Mouse (Mus musculus) E14TG2a.4 (cell line): Measurements from ENCODE around the gene Atraid.
"Not testable (repeated sequence)": the region's sequence is repeated elsewhere in the genome, so short reads cannot be mapped to it uniquely, and the experiment has no call there.

Source experiments
- H3K27me3 ChIP-seq: 2 replicates; pipeline ENCODE4 v1.6.1; 2014; ENCODE audit warnings: low read length, control low read depth; ENCODE audit not compliant: insufficient read depth
- H3K36me3 ChIP-seq: 2 replicates; pipeline ENCODE4 v1.6.1; 2014; ENCODE audit warnings: low read length, control low read depth; ENCODE audit not compliant: insufficient read depth
- H3K4me1 ChIP-seq: replicated peaks from 2 replicates; pipeline ENCODE4 v1.6.1; 2014; ENCODE audit warnings: low read depth, low read length, control low read depth
- H3K4me3 ChIP-seq: replicated peaks from 2 replicates; pipeline ENCODE4 v1.5.1; 2014; ENCODE audit warnings: mild to moderate bottlenecking, low read length
- H3K9me3 ChIP-seq: 2 replicates; pipeline ENCODE4 v1.6.1; 2014; ENCODE audit warnings: low read length, control low read depth
- CTCF ChIP-seq: conservative IDR thresholded peaks from 2 replicates; pipeline ENCODE4 v1.5.1; 2014; ENCODE audit warnings: low read length
- NANOG ChIP-seq: IDR thresholded peaks from 2 replicates; pipeline ENCODE4 v1.6.1; 2014; ENCODE audit warnings: borderline replicate concordance, low read length, mixed read lengths
- POU5F1 ChIP-seq: IDR thresholded peaks from 2 replicates; pipeline ENCODE4 v1.6.1; 2014; ENCODE audit warnings: low read length, borderline replicate concordance

The Atraid gene

DNA sequence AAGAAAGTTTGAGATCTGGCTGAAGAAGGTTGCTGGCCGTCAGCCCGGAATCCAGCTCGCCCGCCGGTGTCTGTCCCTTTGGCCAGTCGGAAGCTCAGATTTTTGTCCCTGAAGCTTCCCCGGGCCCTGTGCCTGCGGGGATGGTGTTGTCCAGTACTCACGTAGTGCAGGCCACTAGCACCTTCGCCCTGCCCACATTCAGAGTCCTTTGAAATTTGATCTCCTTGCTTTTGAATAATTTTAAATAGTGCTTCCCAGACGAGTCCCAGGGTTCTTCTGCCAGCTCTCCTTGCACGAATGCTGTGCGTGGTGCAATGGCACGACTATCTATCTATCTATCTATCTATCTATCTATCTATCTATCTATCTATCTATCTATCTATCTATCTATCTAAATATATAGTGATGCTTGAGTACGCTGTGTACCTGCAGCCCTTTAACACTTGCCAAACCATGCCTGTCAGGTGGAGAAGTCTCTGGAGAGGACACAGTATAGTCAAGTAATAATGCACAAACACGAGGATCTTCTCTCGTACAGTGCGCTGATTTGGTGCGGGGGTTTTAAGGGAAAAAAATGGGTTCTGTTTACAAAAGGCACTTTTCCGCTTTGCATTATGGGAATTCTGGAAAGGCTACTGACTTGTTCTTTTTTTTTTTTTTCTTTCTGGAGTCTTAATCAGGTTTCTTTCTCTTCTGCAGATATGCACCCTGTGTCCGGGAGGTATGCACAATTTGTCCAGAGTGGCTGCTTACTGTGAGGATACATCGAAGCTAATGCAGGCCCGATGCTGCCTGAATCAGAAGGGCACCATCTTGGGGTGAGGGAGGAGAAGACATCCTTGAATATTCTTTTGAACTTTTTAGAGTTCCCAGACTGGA is 890 bp downstream of the Atraid start, which contains the start of gene Slc5a6:
Gene Slc5a6 (minus strand): TSS at position 162 of the 879 bp plus-strand sequence.
- H3K36me3 ChIP-seq, result peaks cover 33% of the 10 kb centered on the region
- 0 out of 2 replicates have a peak, but pooled peaks cover 2% of the 10 kb centered on the region for H3K27me3 ChIP-seq
- TF ChIP-seq CTCF (peak; percentile 49), NANOG (no peak), POU5F1 (no peak)
- H3K4me3 ChIP-seq, result peak within 1 kb of the TSS; percentile 93
- H3K9me3 ChIP-seq, result no peaks in the 10 kb centered on the region
- peaks cover 37% of the 10 kb centered on the region for H3K4me1 ChIP-seq

DNA sequence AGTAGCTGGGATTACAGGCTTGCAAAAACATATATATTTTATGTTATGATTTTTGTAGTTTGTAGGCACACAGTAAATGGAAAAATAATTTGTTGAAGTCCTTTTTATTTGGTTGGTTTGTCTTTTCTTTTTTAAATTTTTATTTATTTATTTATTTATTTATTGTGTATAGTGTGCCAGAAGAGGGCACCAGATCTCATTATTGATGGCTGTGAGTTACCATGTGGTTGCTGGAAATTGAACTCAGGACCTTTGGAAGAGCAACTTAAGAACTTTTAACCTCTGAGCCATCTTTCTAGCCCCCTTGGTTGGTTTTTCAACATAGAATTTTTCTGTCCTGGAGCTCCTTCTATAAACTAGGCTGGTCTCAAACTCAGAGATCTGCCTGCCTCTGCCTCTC is 2.3 kb downstream of the Atraid start:
- 0 out of 2 replicates have a peak, but pooled peaks cover 2% of the 10 kb centered on the region for H3K27me3 ChIP-seq
- H3K4me3 ChIP-seq, result no peak overlapping the region
- H3K9me3 ChIP-seq, result no peaks in the 10 kb centered on the region
- peaks cover 44% of the 10 kb centered on the region for H3K4me1 ChIP-seq
- peaks cover 22% of the 10 kb centered on the region for H3K36me3 ChIP-seq
- no peak for TF ChIP-seq CTCF
- no peak for TF ChIP-seq NANOG
- no peak for TF ChIP-seq POU5F1

DNA sequence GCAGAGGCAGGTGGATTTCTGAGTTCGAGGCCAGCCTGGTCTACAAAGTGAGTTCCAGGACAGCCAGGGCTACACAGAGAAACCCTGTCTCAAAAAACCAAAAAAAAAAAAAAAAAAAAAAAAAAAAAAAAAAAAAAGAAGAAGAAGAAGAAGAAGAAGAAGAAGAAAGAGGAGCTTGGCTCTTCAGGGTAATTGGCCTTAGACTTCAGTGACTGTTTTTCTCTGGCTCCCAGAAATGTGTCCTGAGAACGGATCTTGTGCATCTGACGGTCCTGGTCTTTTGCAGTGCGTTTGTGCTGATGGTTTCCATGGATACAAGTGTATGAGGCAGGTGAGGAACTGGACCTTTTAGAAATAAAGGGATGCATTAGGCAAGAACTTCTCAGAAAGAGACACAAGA is 5.6 kb downstream of the Atraid start:
- not testable (repeated sequence) for H3K9me3 ChIP-seq, H3K27me3 ChIP-seq
- peak overlapping the region; percentile 99 for H3K4me3 ChIP-seq
- H3K4me1 ChIP-seq, result peaks cover 59% of the 10 kb centered on the region
- H3K36me3 ChIP-seq, result peaks cover 45% of the 10 kb centered on the region

GRCm38 (mm10) chr5:31054261-31055215 is 6.4 kb downstream of the Atraid start, which contains the start of gene Cad:
TSS of gene Cad (plus strand) at chr5:31054780.
- TF ChIP-seq CTCF (no peak), NANOG (no peak), POU5F1 (no peak)
- Histone ChIP-seq H3K9me3 (no peaks in the 10 kb centered on the region), H3K4me1 (peaks cover 53% of the 10 kb centered on the region), H3K4me3 (peak within 1 kb of the TSS; percentile 99), H3K36me3 (peaks cover 53% of the 10 kb centered on the region), H3K27me3 (no peaks in the 10 kb centered on the region)

GRCm38 (mm10) chr5:31055216-31056140 is 7.4 kb downstream of the Atraid start:
- Histone ChIP-seq H3K9me3 (no peaks in the 10 kb centered on the region), H3K4me3 (peak overlapping the region; percentile 99), H3K4me1 (peaks cover 50% of the 10 kb centered on the region), H3K36me3 (peaks cover 63% of the 10 kb centered on the region), H3K27me3 (no peaks in the 10 kb centered on the region)
- TF ChIP-seq CTCF (no peak), POU5F1 (no peak), NANOG (no peak)

GRCm38 (mm10) chr5:31069810-31070209 is 21.7 kb downstream of the Atraid start:
- Histone ChIP-seq H3K9me3 (no peaks in the 10 kb centered on the region), H3K27me3 (no peaks in the 10 kb centered on the region), H3K36me3 (peaks cover 100% of the 10 kb centered on the region), H3K4me3 (no peak overlapping the region), H3K4me1 (peaks cover 48% of the 10 kb centered on the region)
- no peak for TF ChIP-seq POU5F1
- no peak for TF ChIP-seq NANOG
- no peak for TF ChIP-seq CTCF

- H3K4me1 ChIP-seq, result peaks cover 60% of the 10 kb centered on the region
Measured at GRCm38 (mm10) chr5:31071059-31071458, 22.9 kb downstream of the Atraid start.

DNA sequence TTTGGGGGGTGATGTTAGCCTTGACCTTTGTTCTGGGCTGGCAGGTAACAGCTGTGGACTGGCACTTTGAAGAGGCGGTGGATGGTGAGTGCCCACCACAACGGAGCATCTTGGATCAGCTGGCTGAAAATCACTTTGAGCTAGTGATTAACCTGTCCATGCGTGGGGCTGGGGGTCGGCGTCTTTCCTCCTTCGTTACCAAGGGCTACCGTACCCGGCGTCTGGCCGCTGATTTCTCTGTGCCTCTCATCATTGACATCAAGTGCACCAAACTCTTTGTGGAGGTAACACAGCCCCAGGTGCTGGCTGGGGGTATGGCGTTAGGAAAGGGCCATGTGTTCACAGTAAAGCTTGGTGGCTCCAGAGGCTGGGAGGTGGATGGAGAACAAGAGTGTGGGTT is 23.7 kb downstream of the Atraid start:
- Histone ChIP-seq H3K36me3 (peaks cover 100% of the 10 kb centered on the region), H3K4me3 (no peak overlapping the region), H3K27me3 (no peaks in the 10 kb centered on the region), H3K4me1 (peaks cover 60% of the 10 kb centered on the region), H3K9me3 (no peaks in the 10 kb centered on the region)
- TF ChIP-seq POU5F1 (no peak), NANOG (no peak), CTCF (no peak)

More at GRCm38 (mm10) chr5:31071059-31071458, 22.9 kb downstream of the Atraid start:
- no peak for TF ChIP-seq NANOG
- no peak for TF ChIP-seq POU5F1
- TF ChIP-seq CTCF, result no peak
- H3K36me3 ChIP-seq, result peaks cover 100% of the 10 kb centered on the region
- H3K4me3 ChIP-seq, result no peak overlapping the region
- no peaks in the 10 kb centered on the region for H3K9me3 ChIP-seq
- H3K27me3 ChIP-seq, result no peaks in the 10 kb centered on the region
